Mouse (Mus musculus) liver, adult (tissue): ENCODE data around the gene Gsta2.
"Not testable (repeated sequence)": the region's sequence is repeated elsewhere in the genome, so short reads cannot be mapped to it uniquely, and the experiment has no call there.

Source experiments
- GATA4 ChIP-seq: IDR thresholded peaks from 2 replicates; pipeline ENCODE4 v1.6.1; 2014; ENCODE audit warnings: mild to moderate bottlenecking, low read length; ENCODE audit not compliant: insufficient replicate concordance

Gene Gsta2

GRCm38 (mm10) chr9:78319499-78319898, 36.1 kb downstream of the Gsta2 start:
- TF ChIP-seq GATA4, result no peak

GRCm38 (mm10) chr9:78314696-78315095, 40.9 kb downstream of the Gsta2 start, which contains the start of gene Omt2a:
Gene Omt2a, minus strand, starts transcription at chr9:78314796.
- TF ChIP-seq GATA4, result no peak

- no peak for TF ChIP-seq GATA4
These were observed 57.4 kb downstream of the Gsta2 start for GRCm38 (mm10) chr9:78298232-78298631.

GRCm38 (mm10) chr9:78289723-78290122, 65.9 kb downstream of the Gsta2 start, which contains the start of gene Gm10639:
Gene Gm10639, plus strand, starts transcription at chr9:78289923.
- not testable (repeated sequence) for TF ChIP-seq GATA4
